Mouse (Mus musculus): ENCODE data around the gene Prr11.

- no peak for TF ChIP-seq CTCF (IDR thresholded peaks at IDR 0.05; ENCODE audit: borderline replicate concordance, insufficient read depth, low read depth, low read length)
- TF ChIP-seq POLR2A (IDR thresholded peaks at IDR 0.05; ENCODE audit: borderline replicate concordance, insufficient read depth, low read length), result no peak
Measured at GRCm38 (mm10) chr11:87043052-87043451, 65.5 kb downstream of the Prr11 start.

All from cerebellum, adult 2 months (tissue).